Mouse (Mus musculus): Measurements from ENCODE around the gene Zfp74.

Gene Zfp74

DNA sequence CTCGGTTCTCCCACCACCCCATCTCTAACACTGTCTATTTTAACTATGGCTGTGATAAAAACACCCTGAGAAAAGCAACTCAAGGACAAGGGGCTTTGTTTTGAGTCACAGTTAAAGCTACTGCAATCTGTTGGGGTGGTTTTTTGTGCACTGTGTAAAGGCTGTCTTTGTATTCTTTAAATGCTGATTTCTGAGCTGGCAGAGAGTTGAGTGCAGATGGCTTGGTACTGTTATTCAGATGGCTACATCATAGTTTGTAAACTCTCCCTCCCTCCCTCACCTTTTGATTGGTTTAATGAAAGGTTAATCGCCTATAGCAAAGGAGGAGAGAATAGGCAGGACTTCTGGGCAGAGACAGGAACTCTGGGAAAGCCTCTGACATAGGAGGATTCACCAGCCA is 9.7 kb downstream of the Zfp74 start:
- DNase-seq (ENCODE audit: low spot score in 2 of 2): no peak

DNA sequence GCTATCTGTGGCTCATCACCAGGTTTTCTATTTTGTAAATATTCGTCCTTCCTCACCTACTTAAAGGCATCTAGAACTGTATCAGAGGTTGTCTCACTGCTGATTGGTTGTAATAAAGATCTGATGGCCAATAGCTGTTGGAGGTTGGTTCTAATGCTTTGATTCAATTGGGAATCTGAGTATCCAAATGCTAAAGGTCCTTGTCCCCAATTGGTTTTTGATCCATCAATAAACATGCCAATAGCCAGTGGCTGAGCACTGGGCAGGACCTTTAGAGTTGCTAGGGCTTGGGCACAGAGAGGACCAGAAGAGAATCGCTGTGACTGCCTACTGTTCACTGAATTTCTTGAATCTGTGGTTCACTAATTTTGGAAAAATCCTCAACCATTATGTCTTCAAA is 10.2 kb downstream of the Zfp74 start:
- no peak for DNase-seq (ENCODE audit: low spot score in 2 of 2)

DNA sequence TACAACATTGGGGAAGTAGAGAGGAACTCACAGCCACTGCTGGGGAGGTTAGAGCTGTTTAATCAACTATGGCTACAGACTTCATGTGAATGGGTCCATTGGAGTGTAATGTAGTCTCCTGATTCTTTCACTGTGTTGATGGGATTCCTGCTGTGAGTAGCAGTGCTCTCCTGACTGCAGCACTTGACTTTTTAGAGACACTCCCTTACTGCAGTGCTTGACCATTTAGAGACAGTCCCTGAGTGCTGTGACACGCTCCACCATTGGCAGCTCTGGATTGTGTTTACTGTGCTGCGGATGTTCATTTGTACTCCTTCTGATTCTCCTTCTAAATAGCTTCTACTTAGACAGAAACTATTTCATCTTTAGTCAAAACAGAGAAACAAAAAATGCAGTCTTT is 11.1 kb downstream of the Zfp74 start:
- no peak for DNase-seq (ENCODE audit: low spot score in 2 of 2)

DNA sequence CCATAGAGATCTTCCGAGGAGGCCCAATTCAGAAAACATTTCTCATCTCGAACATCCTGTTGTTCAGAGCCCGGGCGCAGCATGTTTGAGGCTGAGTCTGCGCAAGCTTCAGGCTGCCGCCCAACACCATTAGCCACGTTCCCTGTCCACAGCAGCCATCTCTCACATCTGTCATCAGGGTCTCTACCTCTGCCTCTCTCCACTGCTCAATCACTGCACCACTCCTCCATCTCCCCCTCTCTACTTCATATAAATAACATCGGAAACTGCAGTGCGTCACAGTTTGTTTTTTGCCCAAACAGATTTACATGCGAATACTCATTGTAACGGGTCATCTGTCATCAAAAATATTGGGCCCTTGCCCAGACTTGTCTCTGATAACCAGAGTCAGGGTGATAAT is 12.9 kb downstream of the Zfp74 start:
- no peak for DNase-seq (ENCODE audit: low spot score in 2 of 2)

DNA sequence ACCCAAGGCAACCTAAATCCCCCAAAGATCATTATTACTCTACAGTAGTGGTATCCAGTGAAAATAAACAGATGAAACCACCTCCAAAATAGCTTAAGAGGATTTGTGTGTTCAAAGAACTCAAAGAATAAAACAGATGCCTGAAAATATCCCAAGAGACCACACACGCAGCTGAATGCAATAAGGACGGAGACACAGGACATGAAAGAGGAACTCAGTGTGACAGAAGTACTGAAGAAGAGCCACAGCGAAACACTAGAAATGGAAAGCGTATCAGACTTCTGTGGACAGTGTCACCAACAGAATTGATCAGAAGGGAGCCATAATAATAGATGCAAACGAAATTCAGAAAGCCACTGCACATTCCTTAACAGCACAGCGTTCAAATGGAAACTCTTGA is 15.0 kb downstream of the Zfp74 start:
- no peak for DNase-seq (ENCODE audit: low spot score in 2 of 2)

DNA sequence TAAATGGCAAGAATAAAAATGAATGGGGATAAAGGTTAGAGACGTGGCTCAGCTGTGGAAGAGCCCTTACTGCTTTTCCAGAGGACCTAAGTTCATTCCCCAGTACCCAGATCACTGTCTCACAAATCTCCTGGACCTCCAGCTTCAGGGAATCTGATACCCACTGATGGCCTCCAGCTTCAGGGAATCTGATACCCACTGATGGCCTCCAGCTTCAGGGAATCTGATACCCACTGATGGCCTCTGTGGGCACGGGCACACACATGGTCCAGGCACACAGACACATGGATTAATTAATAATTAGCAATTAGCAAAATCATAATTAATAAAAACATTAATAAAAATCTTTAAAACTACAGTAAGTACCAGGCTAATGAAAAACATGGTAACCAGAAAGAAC is 31.1 kb downstream of the Zfp74 start:
- no peak for DNase-seq (ENCODE audit: low spot score in 2 of 2)

DNA sequence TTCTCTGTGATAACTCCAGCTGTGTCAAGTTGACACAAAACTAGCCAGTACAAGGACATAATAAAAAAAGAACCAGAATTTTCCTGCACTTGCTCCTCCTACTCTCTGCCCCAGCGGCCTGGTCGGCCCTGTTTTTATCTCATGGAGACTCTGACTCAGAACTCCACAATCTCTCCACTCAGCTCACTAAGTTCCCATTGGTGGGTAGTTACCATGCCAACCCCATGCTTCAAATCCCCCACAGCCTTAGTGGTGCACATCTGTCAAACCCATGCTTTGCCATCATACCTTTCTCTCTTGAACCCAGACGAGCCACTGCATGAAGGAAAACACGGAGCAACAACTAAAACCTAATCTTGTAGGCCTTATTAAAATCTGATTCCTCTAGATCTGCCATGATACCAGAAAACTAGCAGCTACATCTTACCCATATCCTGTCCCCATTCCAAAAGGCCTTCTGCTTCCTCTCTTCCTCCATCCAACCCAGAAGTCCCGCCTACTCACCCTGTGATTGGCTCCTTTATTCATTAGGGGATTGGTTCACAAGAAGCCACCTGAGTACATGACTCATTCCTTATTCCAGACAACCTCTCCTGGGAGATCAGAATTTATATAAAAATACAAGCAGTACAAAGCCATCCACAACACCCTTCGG is 32.3 kb downstream of the Zfp74 start:
- DNase-seq (ENCODE audit: low spot score in 2 of 2): peak in 1 of 2 experiments; percentile 18

DNA sequence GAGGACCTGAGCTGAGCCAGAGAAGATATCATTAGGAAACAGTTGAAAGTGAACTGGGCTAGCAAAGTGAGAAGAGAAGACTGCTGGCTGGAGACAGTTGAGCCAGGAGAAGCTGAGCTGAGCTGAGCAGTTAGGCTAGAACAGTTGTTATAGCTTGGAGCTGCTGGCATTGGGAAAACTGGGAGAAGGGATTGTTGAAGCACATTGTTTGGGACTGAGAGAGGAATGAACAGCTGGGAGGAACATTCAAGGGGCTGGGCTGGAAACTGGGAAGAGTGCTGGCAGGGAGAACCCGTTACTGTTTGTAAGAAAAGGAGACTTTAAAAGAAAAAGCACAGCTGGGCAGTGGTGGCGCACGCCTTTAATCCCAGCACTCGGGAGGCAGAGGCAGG is 35.8 kb downstream of the Zfp74 start:
- DNase-seq (ENCODE audit: low spot score in 2 of 2): no peak

DNA sequence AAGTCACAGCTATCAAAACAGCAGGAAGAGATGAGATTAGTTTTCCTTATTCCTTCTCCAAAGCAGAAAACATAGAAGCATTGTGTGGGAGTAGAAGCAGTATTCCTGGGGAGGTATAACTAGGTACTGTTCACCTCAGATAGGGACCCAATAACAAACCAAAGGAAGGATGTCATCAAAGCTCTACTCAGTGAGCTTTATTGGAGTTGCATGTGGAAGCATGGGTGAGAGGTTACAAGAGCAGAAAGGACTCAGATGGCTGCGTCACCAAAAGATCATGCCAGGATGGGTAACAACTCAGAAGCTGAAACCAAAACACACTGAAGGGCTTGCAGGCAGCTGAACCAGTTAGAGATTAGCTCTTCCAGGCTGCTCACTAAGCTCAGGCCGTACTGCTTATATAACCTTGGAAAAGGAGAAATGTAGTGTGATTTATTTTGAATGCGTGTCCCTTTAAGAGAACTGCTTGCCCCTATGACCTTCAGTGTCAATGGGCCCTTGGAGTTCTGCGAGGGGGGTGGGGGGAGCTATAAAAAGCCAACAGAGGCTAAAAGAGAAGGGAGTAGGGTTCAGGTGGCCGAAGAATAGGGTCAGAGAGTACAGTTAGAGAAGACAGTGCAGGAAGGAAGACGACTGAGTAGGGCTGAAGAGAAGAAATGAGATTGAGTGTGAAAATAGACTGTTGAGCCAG is 36.4 kb downstream of the Zfp74 start:
- DNase-seq (ENCODE audit: low spot score in 2 of 2): no peak

DNA sequence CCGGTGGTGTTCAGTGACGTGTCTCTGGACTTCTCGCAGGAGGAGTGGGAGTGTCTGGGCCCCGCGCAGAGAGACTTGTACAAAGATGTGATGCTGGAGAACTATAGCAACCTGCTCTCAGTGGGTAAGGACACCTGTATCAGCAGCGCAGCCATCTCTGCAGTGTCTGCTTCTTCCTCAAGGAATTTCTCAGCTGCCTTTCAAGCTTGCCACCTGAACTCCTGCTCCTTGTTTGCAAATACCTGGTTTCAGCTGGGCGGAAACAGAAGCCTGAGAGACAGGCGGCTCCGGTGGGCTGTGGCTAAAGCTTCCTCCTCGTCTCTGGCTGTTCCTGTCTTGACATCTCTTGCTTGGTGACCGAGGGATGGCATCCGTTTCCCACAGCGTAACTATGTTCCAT is 41.7 kb downstream of the Zfp74 start:
- no peak for DNase-seq (ENCODE audit: low spot score in 2 of 2)

DNA sequence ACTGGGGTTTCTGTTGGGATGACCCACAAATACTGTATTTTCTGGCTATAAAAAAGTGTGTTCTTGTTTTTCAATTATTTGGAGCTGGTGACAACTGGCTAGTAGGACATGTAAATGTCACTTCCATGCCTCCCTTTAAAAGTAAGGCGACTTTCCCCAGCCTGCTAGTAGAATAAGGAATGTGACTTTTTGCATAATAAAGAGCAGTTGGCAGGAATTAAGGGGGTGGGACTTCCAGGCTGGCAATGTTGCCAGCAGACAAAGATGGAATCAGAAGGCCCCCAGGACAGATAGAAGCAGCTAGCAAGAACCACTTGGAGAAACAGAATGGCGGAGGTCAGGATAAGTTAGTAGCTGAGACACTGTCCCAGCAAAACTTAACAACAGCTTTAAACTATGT is 43.6 kb downstream of the Zfp74 start:
- DNase-seq (ENCODE audit: low spot score in 2 of 2): no peak

DNA sequence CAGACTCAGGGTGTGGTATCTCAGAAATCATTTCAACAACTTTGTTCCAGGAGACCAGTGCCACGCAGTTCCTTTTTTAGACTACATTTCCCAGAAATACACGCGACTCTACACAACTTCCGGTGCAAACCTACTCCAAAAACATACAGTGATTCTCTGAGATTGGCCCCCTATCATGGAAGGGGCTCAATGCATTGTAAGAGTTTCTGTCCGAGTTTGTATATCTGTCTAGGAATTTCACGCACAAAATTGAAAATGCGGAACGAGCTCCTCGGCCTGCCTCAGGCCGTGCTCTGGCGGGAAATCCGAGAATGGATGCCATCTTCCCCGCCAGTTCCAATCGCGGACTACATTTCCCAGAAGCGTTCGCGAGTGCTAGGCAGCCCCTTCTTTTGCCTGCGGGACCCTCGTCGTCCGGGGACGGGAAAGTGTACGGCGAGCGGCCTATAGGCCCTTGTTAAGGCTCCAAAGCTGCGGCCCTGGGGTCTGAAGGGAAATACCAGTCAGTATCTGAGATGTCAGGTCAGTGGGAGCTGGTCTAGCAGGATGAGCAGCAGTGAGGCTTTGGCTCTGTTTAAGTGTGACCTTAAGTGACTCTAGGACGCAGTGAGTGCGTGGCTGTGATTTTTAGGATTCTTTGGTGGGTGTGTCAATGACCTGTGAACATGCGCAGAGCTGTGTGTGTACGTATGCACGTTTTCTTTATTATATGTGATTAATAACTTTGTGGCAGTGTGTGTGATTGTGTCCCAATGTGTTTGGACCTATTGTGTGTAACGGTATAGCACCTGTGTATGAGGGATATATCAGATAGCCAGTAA is 45.5 kb downstream of the Zfp74 start, which contains the start of gene Zfp383:
Zfp383 (plus strand) TSS at position 94 of the 821 bp plus-strand sequence.
- DNase-seq (ENCODE audit: low spot score in 2 of 2): peak; percentile 83 to 93

DNA sequence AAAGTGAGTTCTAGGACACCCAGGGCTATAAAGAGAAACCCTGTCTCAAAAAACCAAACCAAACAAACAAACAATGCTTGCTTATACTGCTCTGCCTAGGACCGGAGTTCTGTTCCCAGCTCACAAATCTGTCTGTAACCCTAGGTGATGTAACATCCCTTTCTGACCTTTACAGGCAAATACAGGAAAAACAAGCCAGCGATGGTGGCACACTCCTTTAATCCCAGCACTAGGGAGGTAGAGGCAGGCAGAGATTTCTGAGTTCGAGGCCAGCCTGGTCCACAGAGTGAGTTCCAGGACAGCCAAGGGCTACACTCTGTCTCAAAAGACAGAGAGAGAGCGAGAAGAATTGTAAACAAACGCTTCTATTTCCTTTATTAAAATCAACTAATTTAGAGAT is 46.7 kb downstream of the Zfp74 start:
- no peak for DNase-seq (ENCODE audit: low spot score in 2 of 2)

DNA sequence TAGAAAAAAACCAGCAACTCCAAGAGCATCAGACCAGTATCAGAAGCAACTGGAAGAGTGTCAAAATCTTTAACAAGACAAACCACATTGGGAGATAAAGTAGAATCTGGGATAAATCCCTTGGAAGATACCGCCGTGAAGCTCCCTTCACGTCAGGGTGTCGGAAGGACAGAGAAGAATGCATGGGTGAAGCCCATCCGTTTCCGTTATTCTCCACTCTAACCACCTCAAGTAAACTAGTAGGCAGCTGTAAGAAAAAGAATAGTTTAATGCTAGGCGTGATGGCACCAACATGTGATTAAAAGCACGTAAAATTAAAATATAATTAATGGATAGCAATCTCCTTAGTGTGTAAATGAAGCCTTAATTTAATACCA is 47.2 kb downstream of the Zfp74 start:
- no peak for DNase-seq (ENCODE audit: low spot score in 2 of 2)

DNA sequence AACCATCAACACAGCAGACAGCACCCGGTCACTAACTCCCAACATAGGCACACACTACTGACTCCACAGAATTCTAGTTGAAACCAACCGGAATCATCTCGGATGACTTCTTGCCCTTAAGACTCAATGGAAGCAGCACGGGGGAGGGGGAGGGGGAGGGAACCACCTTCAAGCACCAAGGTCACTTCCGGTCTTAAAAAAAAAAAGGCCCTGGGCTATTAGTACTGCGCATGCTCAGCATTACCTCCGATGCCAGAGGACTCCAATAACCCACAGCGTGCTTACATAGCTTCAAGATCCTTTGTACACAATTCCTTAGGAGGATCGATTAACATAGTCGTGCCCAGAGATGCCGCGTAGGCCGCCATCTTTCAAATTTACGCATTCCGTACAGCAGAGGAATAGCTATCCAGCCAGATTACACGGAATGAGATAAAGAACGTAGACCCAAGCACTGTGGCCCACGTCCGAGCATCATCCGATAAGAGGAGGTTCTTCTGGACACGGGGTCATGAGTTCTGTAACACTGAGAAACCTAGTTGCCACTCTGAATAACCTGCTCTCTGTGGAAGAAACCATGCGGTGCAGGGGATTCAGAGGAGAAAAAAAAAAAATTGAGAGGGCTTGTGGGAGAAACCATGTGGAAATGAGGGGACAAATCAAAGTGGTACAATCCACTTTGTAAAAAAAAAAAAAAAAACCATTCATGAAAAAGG is 47.8 kb downstream of the Zfp74 start, which contains the start of gene Zfp27:
Zfp27 (minus strand) TSS at position 607 of the 716 bp plus-strand sequence.
- DNase-seq (ENCODE audit: low spot score in 2 of 2): peak; percentile 69 to 79

DNA sequence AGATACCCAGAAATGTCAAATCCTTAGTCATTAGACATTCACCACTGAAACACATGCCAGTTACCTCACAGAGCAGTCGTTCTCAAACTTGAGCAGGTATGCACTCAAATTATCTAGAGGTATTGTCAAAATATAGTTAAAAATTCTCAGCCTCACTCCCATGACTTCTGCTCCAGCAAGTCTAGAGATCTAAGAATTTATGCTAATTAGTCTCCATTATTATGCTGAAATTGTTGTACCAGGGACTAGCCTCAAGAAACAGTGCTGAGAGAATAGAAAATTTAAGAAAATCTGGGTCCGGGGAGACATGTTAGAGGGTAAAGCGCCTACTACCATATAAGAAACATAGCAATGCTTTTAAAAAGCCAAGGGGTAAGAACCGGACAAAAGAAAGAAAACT is 49.8 kb downstream of the Zfp74 start:
- DNase-seq (ENCODE audit: low spot score in 2 of 2): no peak

DNA sequence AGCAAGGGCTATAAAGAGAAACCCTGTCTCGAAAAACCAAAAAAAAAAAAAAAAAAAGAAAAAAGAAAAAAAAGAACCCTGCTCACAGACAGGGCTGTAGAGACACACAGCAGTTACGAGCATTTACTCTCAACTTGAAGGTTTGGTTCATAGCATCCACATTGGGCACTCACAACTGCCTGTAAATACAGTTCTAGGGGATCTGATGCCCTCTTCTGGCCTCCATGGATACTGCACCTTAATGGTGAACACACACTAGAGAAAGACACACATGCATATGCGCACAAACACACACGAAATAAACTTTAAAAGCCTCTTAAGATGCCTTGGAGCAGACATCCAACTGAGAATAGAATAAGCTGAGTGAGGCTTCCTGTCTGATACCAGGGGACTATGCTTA is 55.5 kb downstream of the Zfp74 start:
- DNase-seq (ENCODE audit: low spot score in 2 of 2): no peak

DNA sequence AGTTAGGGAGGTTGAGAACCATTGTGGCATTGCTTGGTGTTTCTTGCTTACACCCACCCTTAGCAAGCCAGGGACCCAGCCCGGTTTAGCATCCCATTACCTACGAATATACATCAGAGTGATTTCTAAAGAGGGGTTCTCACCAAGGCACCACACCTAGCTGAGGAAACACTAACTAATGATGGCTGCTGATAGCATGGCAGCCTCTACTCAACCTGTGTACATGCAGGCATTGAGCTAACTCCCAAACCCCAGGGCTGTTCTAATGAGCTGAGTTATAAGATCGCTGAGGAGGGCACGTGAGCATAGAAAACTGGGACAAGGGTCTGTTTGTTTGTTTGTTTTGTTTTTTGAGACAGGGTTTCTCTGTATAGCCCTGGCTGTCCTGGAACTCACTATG is 61.1 kb downstream of the Zfp74 start:
- no peak for DNase-seq (ENCODE audit: low spot score in 2 of 2)

DNA sequence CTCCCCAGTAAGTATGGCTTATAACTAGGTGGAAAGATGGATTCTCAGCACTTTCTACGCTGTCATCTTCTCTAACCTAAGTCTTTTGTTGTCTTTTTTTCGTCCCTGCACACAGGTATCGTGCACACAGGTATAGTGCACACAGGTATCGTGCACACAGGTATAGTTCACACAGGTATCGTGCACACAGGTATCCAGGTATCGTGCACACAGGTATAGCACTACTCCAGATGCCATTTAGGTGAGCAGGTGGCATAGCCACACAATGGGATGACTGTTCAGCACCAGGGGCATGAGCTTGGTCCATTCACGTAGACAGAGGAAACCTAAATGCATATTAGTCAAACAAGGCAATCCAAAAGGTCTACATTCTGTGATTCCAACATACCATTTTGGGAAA is 63.4 kb downstream of the Zfp74 start:
- no peak for DNase-seq (ENCODE audit: low spot score in 2 of 2)

DNA sequence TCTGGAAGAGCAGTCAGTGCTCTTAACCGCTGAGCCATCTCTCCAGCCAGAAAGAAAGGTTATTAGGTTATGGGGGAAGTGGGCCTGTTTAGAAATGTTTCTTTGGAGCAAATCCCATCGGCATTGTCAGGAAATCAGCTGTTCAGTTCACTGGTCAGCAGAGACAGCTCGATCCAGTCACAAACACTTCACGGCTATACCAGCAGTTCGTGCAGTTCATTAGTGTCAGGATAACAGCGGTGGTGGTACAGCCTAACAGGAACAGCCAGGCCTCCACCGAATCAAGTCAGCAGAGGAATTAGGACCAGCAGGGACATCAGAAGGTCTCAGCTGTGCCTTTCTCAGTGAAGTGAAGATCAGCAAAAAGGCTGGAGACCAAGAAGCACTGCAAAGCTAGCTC is 73.0 kb downstream of the Zfp74 start:
- DNase-seq (ENCODE audit: low spot score in 2 of 2): no peak

All from right cerebral cortex, adult 2 months (tissue).